Mouse (Mus musculus) cortical plate, adult 2 months (tissue): Measurements from ENCODE around the gene Msmb. TPM values are rescaled to one million over a fixed set of nuclear protein-coding genes. Genes with fewer than 3 reads are reported as not detected.
A peak's percentile ranks its signal among the peaks of the same experiment; 100 is the strongest.
"Not testable (repeated sequence)": the region's sequence is repeated elsewhere in the genome, so short reads cannot be mapped to it uniquely, and the experiment has no call there.

Experiments used
- H3K27ac ChIP-seq: fragments of 200-500 bp; 2 replicates; pipeline ENCODE4 v1.5.1; 2012; ENCODE audit warnings: low read length, control low read depth, inconsistent platforms; ENCODE audit not compliant: insufficient read depth
- H3K4me1 ChIP-seq: fragments of 200-500 bp; 2 replicates; pipeline ENCODE4 v1.6.1; 2011; ENCODE audit warnings: low read length; ENCODE audit not compliant: control insufficient read depth, insufficient read depth
- H3K4me3 ChIP-seq: fragments of 200-500 bp; 2 replicates; pipeline ENCODE4 v1.5.1; 2011; ENCODE audit warnings: mild to moderate bottlenecking, low read length, control low read depth; ENCODE audit not compliant: insufficient read depth
- CTCF ChIP-seq: fragments of 200-500 bp; IDR thresholded peaks from 2 replicates; pipeline ENCODE4 v1.5.1; 2011; ENCODE audit warnings: mild to moderate bottlenecking, control low read depth, low read length; ENCODE audit not compliant: insufficient read depth; ENCODE audit errors: extremely low read depth
- POLR2A ChIP-seq: fragments of 200-500 bp; IDR thresholded peaks from 2 replicates; pipeline ENCODE4 v1.6.1; 2011; ENCODE audit warnings: mild to moderate bottlenecking, low read length, control low read depth; ENCODE audit not compliant: insufficient read depth; ENCODE audit errors: extremely low read depth
- polyA plus RNA-seq: library from polyadenylated mRNA; depleted of rRNA; stranded (reverse); fragments of >200 nt; gene quantifications from 2 replicates; pipeline ENCODE4 v1.2.3, GENCODE M21; 2012

Msmb gene
- polyA plus RNA-seq, 1 experiment, result not detected

- H3K27ac ChIP-seq, result no peak overlapping the region
- no peaks in the 10 kb centered on the region for H3K4me1 ChIP-seq
- no peak for TF ChIP-seq POLR2A
- TF ChIP-seq CTCF, result no peak
- H3K4me3 ChIP-seq, result no peak overlapping the region
Observed at GRCm38 (mm10) chr14:32120940-32121919, 20.6 kb upstream of the Msmb start.

DNA sequence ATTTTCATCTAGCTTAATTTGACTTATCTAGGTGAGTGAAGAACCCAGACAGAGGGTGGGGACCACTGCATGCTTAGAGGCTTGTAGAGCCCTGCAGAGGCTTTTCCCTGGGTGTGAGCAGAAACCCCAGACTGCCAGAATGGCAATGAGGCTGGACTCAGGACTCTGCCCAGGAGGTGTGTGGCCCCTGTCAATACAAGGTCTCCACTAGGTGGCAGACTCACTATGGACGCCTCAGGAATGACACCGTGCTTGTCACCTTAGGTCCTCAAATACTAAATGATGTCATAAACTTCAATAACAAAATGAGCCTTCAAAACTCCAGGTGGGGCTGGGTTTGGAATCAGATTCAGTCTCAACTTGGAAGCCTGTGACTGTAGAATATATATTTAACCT, 19.9 kb upstream of the Msmb start:
- H3K4me1 ChIP-seq, result no peaks in the 10 kb centered on the region
- H3K27ac ChIP-seq, result no peak overlapping the region
- H3K4me3 ChIP-seq, result no peak overlapping the region
- no peak for TF ChIP-seq POLR2A
- TF ChIP-seq CTCF, result peak; percentile 24; the same call in 1 of the 2 replicates

- TF ChIP-seq CTCF (no peak), POLR2A (no peak)
- no peak overlapping the region; the same call in 1 of the 2 replicates for H3K27ac ChIP-seq
Observed at GRCm38 (mm10) chr14:32124261-32124660, 17.6 kb upstream of the Msmb start.

GRCm38 (mm10) chr14:32125256-32125655, 16.6 kb upstream of the Msmb start:
- not testable (repeated sequence) for H3K27ac ChIP-seq, H3K4me3 ChIP-seq, H3K4me1 ChIP-seq

More at GRCm38 (mm10) chr14:32124261-32124660, 17.6 kb upstream of the Msmb start:
- no peak overlapping the region for H3K4me3 ChIP-seq
- H3K4me1 ChIP-seq, result no peaks in the 10 kb centered on the region

DNA sequence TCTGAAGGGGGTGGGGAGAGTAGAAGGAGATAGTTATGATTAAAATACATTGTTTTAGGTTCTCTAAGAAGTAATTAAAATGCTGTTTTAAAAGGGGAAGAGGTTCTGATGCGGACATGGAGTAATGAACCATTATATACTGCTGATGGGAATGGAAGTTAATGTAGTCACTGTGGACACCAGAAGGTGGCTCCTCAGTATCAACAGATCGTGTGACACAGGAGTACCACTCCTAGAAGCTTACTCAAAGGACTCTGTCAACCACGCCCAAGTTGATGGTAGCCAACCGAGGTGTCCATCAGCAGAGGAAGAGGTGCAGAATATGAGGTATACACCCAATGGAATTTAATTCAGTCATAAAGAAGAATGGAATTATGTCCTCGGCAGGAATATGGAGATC, 13.4 kb upstream of the Msmb start:
- Histone ChIP-seq H3K27ac (no peak overlapping the region), H3K4me3 (no peak overlapping the region), H3K4me1 (no peaks in the 10 kb centered on the region)
- TF ChIP-seq POLR2A, result no peak
- TF ChIP-seq CTCF, result no peak

DNA sequence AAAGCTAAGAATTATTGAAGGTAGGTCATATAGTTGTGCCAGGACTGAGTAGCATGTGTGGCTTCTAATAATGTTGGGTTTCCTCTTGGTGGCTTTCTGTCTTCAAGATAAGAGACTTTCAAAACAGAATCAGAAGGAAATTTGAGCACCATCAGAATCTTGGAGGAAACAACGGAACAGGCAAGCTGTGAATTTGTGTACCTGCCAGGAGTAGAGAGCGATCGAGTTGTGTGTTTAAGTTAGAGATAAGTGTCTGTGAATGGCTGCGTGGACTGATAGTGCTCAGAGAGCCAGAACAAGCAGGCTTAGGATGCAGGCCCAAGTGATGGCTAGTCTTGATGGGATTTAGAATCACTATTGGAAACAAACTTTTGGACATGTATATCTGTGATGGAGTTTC, 10.0 kb upstream of the Msmb start:
- H3K4me1 ChIP-seq, result no peaks in the 10 kb centered on the region
- H3K27ac ChIP-seq, result no peak overlapping the region
- H3K4me3 ChIP-seq, result no peak overlapping the region
- no peak for TF ChIP-seq CTCF
- no peak for TF ChIP-seq POLR2A

DNA sequence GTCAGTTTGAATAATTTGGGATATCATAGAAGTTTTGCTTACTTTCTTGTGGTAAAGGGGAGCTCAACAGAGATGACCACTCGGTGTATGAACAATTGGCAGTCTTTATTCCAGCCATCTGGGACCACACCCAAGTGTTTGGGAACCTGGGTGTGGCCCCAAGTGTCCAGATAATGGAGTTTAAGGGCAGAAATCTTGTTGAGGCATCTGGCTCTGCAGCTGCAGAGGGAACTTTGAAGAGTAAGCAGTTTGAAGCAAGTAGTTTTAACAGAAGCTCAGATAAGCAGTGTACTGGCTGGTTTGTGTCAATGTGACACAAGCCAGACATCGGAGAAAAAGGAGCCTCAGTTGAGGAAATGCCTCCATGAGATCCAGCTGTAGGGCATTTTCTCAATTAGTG, 7.5 kb upstream of the Msmb start:
- H3K4me3 ChIP-seq, result no peak overlapping the region

DNA sequence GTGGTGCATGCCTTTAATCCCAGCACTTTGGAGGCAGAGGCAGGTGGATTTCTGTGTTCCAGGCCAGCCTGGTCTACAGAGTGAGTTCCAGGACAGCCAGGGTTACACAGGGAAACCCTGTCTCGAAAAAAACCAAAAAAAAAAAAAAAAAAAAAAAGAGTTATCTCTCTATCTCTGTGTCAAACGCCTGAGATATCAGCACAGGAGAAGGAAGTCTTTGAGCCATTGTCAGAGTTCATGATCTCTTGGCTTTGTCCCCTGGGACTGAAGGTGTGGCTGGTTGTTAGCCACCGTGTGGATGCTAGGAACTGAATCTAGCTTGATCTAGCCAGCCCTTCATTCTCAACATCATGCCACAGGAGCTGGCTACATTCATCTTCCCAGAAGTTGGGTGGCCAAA, 5.4 kb upstream of the Msmb start:
- H3K27ac ChIP-seq, H3K4me3 ChIP-seq, H3K4me1 ChIP-seq: not testable (repeated sequence)

More for the DNA sequence above, 7.5 kb upstream of the Msmb start:
- Histone ChIP-seq H3K4me1 (no peaks in the 10 kb centered on the region), H3K27ac (no peak overlapping the region)
- TF ChIP-seq CTCF, result no peak
- no peak for TF ChIP-seq POLR2A

DNA sequence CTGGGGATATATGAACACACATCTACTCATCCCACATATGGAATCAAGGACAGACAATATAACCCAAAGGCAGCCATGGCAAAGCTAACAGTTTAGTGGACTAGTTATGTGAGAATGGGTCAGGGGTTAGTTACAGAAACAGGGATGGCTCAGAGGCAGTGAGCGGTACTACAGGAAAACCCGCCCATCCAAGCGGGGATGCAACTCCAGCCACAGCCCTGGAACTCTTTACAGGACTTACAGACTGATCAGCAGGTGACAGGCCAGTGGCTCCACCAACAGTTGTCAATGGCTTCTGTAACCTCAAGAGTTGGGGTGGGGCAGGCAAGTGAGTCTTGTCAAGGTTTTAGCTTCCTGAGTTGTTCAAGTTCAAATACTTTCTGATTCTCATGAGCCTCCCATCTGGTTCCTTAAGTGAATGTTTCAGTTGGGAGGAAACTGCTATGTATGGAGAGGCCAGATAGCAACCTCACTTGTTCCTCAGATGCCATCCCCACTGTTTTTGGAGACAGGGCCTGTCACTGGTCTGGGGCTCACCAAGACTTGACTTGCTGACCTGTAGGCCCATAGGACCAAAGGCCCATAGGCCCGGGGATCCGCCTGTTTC, 1.4 kb upstream of the Msmb start:
- no peak overlapping the region for H3K4me3 ChIP-seq
- no peaks in the 10 kb centered on the region for H3K4me1 ChIP-seq
- no peak overlapping the region for H3K27ac ChIP-seq
- no peak for TF ChIP-seq CTCF

- H3K27ac ChIP-seq, result no peak overlapping the region
- H3K4me3 ChIP-seq, result no peak overlapping the region
- TF ChIP-seq POLR2A (no peak), CTCF (no peak)
- no peaks in the 10 kb centered on the region for H3K4me1 ChIP-seq
Observed at GRCm38 (mm10) chr14:32144734-32145133, 2.9 kb downstream of the Msmb start.
